Mouse (Mus musculus): ENCODE results near the gene Dph2. TPM values are rescaled to one million over a fixed set of nuclear protein-coding genes. Genes with fewer than 3 reads are reported as not detected.

Dph2 gene
- total RNA-seq, 2 experiments from 2014 or later = 10.1 to 12.1 TPM

- peak; percentile 46 to 70 for DNase-seq (ENCODE audit: low spot score in 2 of 2)
- Histone ChIP-seq H3K27ac (peak within 1 kb of the TSS; percentile 93), H3K4me3 (peak within 1 kb of the TSS; percentile 69)
- TF ChIP-seq CTCF (conservative IDR thresholded peaks at IDR 0.05) = peak; percentile 57
Measured at GRCm38 (mm10) chr4:117882701-117883691, 8.8 kb downstream of the Dph2 start, which contains the start of gene B4galt2. B4galt2 (minus strand) TSS chr4:117883487.

GRCm38 (mm10) chr4:117878703-117879102 is 13.1 kb downstream of the Dph2 start:
- DNase-seq (ENCODE audit: low spot score in 2 of 2) = no peak
- H3K4me3 ChIP-seq = no peak overlapping the region
- TF ChIP-seq CTCF (conservative IDR thresholded peaks at IDR 0.05) = no peak
- H3K27ac ChIP-seq = no peak overlapping the region

- DNase-seq (ENCODE audit: low spot score in 2 of 2) = no peak
- no peak overlapping the region for H3K4me3 ChIP-seq
- no peak for TF ChIP-seq CTCF (conservative IDR thresholded peaks at IDR 0.05)
- H3K27ac ChIP-seq = no peak overlapping the region
Measured at GRCm38 (mm10) chr4:117878301-117878700, 13.5 kb downstream of the Dph2 start.

- DNase-seq (ENCODE audit: low spot score in 2 of 2) = no peak
- H3K27ac ChIP-seq = no peak overlapping the region
- no peak for TF ChIP-seq CTCF (conservative IDR thresholded peaks at IDR 0.05)
- H3K4me3 ChIP-seq = no peak overlapping the region
Measured at GRCm38 (mm10) chr4:117873615-117874014, 18.2 kb downstream of the Dph2 start.

- Histone ChIP-seq H3K27ac (no peak within 1 kb of the TSS), H3K4me3 (no peak within 1 kb of the TSS)
- no peak for TF ChIP-seq CTCF (conservative IDR thresholded peaks at IDR 0.05)
- DNase-seq (ENCODE audit: low spot score in 2 of 2) = no peak
Measured at GRCm38 (mm10) chr4:117872471-117872886, 19.4 kb downstream of the Dph2 start, which contains the start of gene Ccdc24. Ccdc24 (minus strand) TSS chr4:117872557.

GRCm38 (mm10) chr4:117871787-117872186 is 20.0 kb downstream of the Dph2 start:
- H3K4me3 ChIP-seq = no peak overlapping the region
- no peak for TF ChIP-seq CTCF (conservative IDR thresholded peaks at IDR 0.05)
- no peak for DNase-seq (ENCODE audit: low spot score in 2 of 2)
- H3K27ac ChIP-seq = no peak overlapping the region

- Histone ChIP-seq H3K27ac (no peak overlapping the region), H3K4me3 (no peak overlapping the region)
- no peak for DNase-seq (ENCODE audit: low spot score in 2 of 2)
- TF ChIP-seq CTCF (conservative IDR thresholded peaks at IDR 0.05) = no peak
Measured at GRCm38 (mm10) chr4:117870437-117870836, 21.4 kb downstream of the Dph2 start.

- H3K4me3 ChIP-seq = no peak overlapping the region
- no peak overlapping the region for H3K27ac ChIP-seq
- TF ChIP-seq CTCF (conservative IDR thresholded peaks at IDR 0.05) = no peak
- no peak for DNase-seq (ENCODE audit: low spot score in 2 of 2)
Measured at GRCm38 (mm10) chr4:117869317-117869716, 22.5 kb downstream of the Dph2 start.

GRCm38 (mm10) chr4:117867823-117868222 is 24.0 kb downstream of the Dph2 start:
- H3K27ac ChIP-seq = no peak overlapping the region
- TF ChIP-seq CTCF (conservative IDR thresholded peaks at IDR 0.05) = peak; percentile 86
- peak in 1 of 2 experiments; percentile 56 for DNase-seq (ENCODE audit: low spot score in 2 of 2)
- H3K4me3 ChIP-seq = no peak overlapping the region

- no peak for DNase-seq (ENCODE audit: low spot score in 2 of 2)
Measured at GRCm38 (mm10) chr4:117867000-117867399, 24.8 kb downstream of the Dph2 start.

GRCm38 (mm10) chr4:117866083-117866482 is 25.7 kb downstream of the Dph2 start:
- no peak for TF ChIP-seq CTCF (conservative IDR thresholded peaks at IDR 0.05)
- no peak overlapping the region for H3K27ac ChIP-seq
- DNase-seq (ENCODE audit: low spot score in 2 of 2) = no peak
- H3K4me3 ChIP-seq = no peak overlapping the region

More at GRCm38 (mm10) chr4:117867000-117867399, 24.8 kb downstream of the Dph2 start:
- Histone ChIP-seq H3K27ac (no peak overlapping the region), H3K4me3 (no peak overlapping the region)
- TF ChIP-seq CTCF (conservative IDR thresholded peaks at IDR 0.05) = no peak

- peak; percentile 71 to 74 for DNase-seq (ENCODE audit: low spot score in 2 of 2)
- H3K4me3 ChIP-seq = no peak overlapping the region
- no peak overlapping the region for H3K27ac ChIP-seq
- TF ChIP-seq CTCF (conservative IDR thresholded peaks at IDR 0.05) = no peak
Measured at GRCm38 (mm10) chr4:117862823-117863222, 29.0 kb downstream of the Dph2 start.

- TF ChIP-seq CTCF (conservative IDR thresholded peaks at IDR 0.05) = no peak
- H3K4me3 ChIP-seq = no peak overlapping the region
- H3K27ac ChIP-seq = peak overlapping the region; percentile 36; the same call in 1 of the 2 replicates
- DNase-seq (ENCODE audit: low spot score in 2 of 2) = no peak
Measured at GRCm38 (mm10) chr4:117860570-117860969, 31.3 kb downstream of the Dph2 start.

Data from layer of hippocampus, adult 2 months (tissue).